Mouse (Mus musculus) thymus, adult 2 months (tissue): ENCODE measurements around the gene St6gal1.

Source experiments
- CTCF ChIP-seq: fragments of 200-500 bp; IDR thresholded peaks from 2 replicates; pipeline ENCODE4 v1.5.1; 2012; ENCODE audit warnings: mild to moderate bottlenecking, control low read depth, low read length, moderate library complexity, borderline replicate concordance; ENCODE audit not compliant: control insufficient read depth, poor library complexity, insufficient read depth; ENCODE audit errors: extremely low read depth
- POLR2A ChIP-seq: fragments of 200-500 bp; IDR thresholded peaks from 2 replicates; pipeline ENCODE4 v1.6.1; 2012; ENCODE audit warnings: mild to moderate bottlenecking, low read length, control low read depth, moderate library complexity; ENCODE audit not compliant: control insufficient read depth, poor library complexity, insufficient read depth; ENCODE audit errors: extremely low read depth

GRCm38 (mm10) chr16:23262846-23263245 is 38.3 kb downstream of the St6gal1 start:
- TF ChIP-seq CTCF, result no peak
- TF ChIP-seq POLR2A, result no peak
